Mouse (Mus musculus) G1E (cell line): ENCODE results near the gene Lcp1. TPM values are rescaled to one million over a fixed set of nuclear protein-coding genes. Genes with fewer than 3 reads are reported as not detected.

Experiments
- ATAC-seq: 2 replicates; pipeline ENCODE4 v1.8.0; 2016; ENCODE audit warnings: mild to moderate bottlenecking; ENCODE audit not compliant: insufficient number of reproducible peaks, poor library complexity, low FRiP score, severe bottlenecking; ENCODE audit errors: extremely low read depth
- DNase-seq: peaks from one replicate; pipeline ENCODE4 v3.0.0; 2012; ENCODE audit warnings: low spot score
- H3K27me3 ChIP-seq: 2 replicates; pipeline ENCODE4 v1.6.1; 2012; ENCODE audit warnings: mild to moderate bottlenecking, low read length, inconsistent platforms; ENCODE audit not compliant: insufficient read depth
- H3K36me3 ChIP-seq: replicated peaks from 2 replicates; pipeline ENCODE3; 2012; ENCODE audit warnings: mild to moderate bottlenecking, inconsistent platforms
- H3K4me1 ChIP-seq: 2 replicates; pipeline ENCODE4 v1.6.1; 2012; ENCODE audit warnings: low read depth, low read length, inconsistent platforms, mixed read lengths; ENCODE audit not compliant: insufficient read depth
- H3K4me3 ChIP-seq: 2 replicates; pipeline ENCODE4 v1.5.1; 2012; ENCODE audit warnings: low read depth, mild to moderate bottlenecking, inconsistent platforms, low read length, moderate library complexity, mixed read lengths
- H3K9me3 ChIP-seq: replicated peaks from 2 replicates; pipeline ENCODE4 v1.6.1; 2012; ENCODE audit warnings: inconsistent platforms
- CTCF ChIP-seq: IDR thresholded peaks from 2 replicates; pipeline ENCODE4 v1.5.1; 2012; ENCODE audit warnings: low read depth, low read length, inconsistent platforms, mixed read lengths
- GATA1 ChIP-seq: IDR thresholded peaks from 2 replicates; pipeline ENCODE4 v1.6.1; 2012; ENCODE audit warnings: borderline replicate concordance, low read length, inconsistent platforms, mixed read lengths
- GATA2 ChIP-seq: IDR thresholded peaks from 2 replicates; pipeline ENCODE4 v1.6.1; 2012; ENCODE audit warnings: low read depth, low read length, inconsistent platforms, borderline replicate concordance
- POLR2AphosphoS5 ChIP-seq: IDR thresholded peaks from 2 replicates; pipeline ENCODE4 v1.6.1; 2012; ENCODE audit warnings: low read depth, low read length, inconsistent platforms; ENCODE audit not compliant: insufficient replicate concordance
- TAL1 ChIP-seq: conservative IDR thresholded peaks from 2 replicates; pipeline ENCODE4 v1.6.1; 2012; ENCODE audit warnings: low read depth, low read length, inconsistent platforms, mixed read lengths
- polyA plus RNA-seq: library from polyadenylated mRNA; stranded (reverse); fragments of >175 nt; gene quantifications from 2 replicates; pipeline ENCODE4 v1.2.3, GENCODE M21; 2012
- total RNA-seq, 2 experiments: library from RNA; stranded (forward) in 1 of 2; stranded (reverse) in 1 of 2; fragments of 200-1000 nt in 1 of 2; fragments of >200 nt in 1 of 2; fragmentation: Nextera tagmentation in 1 of 2; gene quantifications; 2 replicates each; pipeline ENCODE4 v1.2.3; 2014 to 2017

Lcp1 gene
- total and polyA plus RNA-seq, 3 experiments, result 0.55 to 23.4 (median 2.3) TPM

- no peak for ATAC-seq
- H3K27me3 ChIP-seq, result no peaks in the 10 kb centered on the region
- H3K4me3 ChIP-seq, result no peak overlapping the region
- no peak for DNase-seq
- peaks cover under 1% of the 10 kb centered on the region; the same call in 1 of the 2 replicates for H3K4me1 ChIP-seq
- no peaks in the 10 kb centered on the region for H3K9me3 ChIP-seq
- no peak for TF ChIP-seq GATA1
- no peak for TF ChIP-seq TAL1
- TF ChIP-seq CTCF, result no peak
- no peak for TF ChIP-seq POLR2AphosphoS5
- TF ChIP-seq GATA2, result no peak
- H3K36me3 ChIP-seq, result no peaks in the 10 kb centered on the region
Measured at GRCm38 (mm10) chr14:75192427-75192826, 61.5 kb downstream of the Lcp1 start.

- ATAC-seq (no peak), DNase-seq (no peak)
- TF ChIP-seq GATA2 (no peak), CTCF (no peak), POLR2AphosphoS5 (no peak)
- H3K4me1 ChIP-seq, result peaks cover 5% of the 10 kb centered on the region
- no peak overlapping the region for H3K4me3 ChIP-seq
- no peaks in the 10 kb centered on the region for H3K9me3 ChIP-seq
- no peaks in the 10 kb centered on the region for H3K27me3 ChIP-seq
- H3K36me3 ChIP-seq, result no peaks in the 10 kb centered on the region
Measured at GRCm38 (mm10) chr14:75192858-75193257, 62.0 kb downstream of the Lcp1 start.

- H3K36me3 ChIP-seq, result no peaks in the 10 kb centered on the region
- H3K4me1 ChIP-seq, result peaks cover 6% of the 10 kb centered on the region
- TF ChIP-seq CTCF (no peak), POLR2AphosphoS5 (no peak), GATA2 (no peak), TAL1 (no peak), GATA1 (no peak)
- ATAC-seq (no peak), DNase-seq (no peak)
- H3K9me3 ChIP-seq, result no peaks in the 10 kb centered on the region
- no peaks in the 10 kb centered on the region for H3K27me3 ChIP-seq
- H3K4me3 ChIP-seq, result no peak overlapping the region
Measured at GRCm38 (mm10) chr14:75195530-75195929, 64.6 kb downstream of the Lcp1 start.

- Histone ChIP-seq H3K27me3 (no peaks in the 10 kb centered on the region), H3K36me3 (no peaks in the 10 kb centered on the region), H3K9me3 (no peaks in the 10 kb centered on the region), H3K4me3 (no peak overlapping the region), H3K4me1 (peaks cover 6% of the 10 kb centered on the region)
- ATAC-seq (no peak), DNase-seq (peak; percentile 25)
- TF ChIP-seq GATA1 (no peak), CTCF (peak; percentile 57)
Measured at GRCm38 (mm10) chr14:75197027-75197426, 66.1 kb downstream of the Lcp1 start.

DNA sequence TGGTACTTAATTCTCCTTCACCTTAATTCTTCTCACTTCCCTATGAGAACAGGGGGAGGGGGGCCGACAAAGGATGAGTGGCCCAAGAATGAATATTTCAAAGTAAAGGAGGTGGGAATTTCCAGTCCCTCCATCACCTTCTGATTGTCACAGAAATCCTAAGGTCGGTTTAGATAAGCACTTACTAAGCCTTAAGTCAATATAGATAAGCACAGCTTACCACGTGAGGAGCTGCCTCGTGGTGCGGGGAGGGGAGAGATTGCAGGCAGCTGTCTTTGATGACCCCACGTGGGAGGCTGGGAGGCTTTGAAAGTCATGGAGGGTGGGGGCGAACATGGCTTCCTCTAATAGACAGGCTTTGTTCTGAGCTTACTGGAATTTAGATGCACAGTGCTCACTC is 66.8 kb downstream of the Lcp1 start:
- TF ChIP-seq POLR2AphosphoS5 (no peak), CTCF (no peak), GATA1 (no peak), GATA2 (no peak)
- DNase-seq, result no peak

DNA sequence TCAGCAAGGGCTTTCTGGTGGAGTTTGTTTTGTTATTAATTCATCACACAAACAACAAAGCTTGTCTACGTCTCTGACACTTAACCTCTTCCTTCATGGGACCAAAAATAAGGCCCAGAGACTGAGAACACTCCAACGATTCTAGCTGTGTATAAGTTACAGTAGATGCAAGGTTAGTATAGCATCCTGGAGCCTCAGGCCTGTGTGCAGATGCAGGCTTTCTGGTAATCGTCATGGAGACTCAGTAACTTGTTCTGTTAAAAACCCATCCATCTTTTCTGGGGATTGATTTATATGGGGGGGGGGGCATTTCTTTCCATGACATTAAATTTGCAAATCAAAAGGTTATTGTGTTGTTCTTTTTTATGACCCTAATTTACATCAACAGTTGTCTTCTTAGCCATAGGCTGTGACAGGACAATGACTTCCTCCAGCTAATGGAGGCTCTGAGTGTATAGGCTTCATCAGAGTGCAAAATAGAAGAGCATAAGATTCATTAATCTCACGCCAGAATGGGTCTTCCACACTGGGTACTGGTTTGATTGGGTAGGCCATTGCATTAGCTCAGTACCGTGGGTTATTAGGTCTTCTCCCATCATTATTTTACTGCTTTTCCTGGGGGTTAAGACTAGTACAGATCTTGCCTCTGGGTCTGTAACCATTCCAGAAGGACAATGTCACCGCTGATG is 74.6 kb downstream of the Lcp1 start:
- ATAC-seq, result no peak
- Histone ChIP-seq H3K27me3 (no peaks in the 10 kb centered on the region), H3K36me3 (no peaks in the 10 kb centered on the region), H3K9me3 (no peaks in the 10 kb centered on the region), H3K4me1 (no peaks in the 10 kb centered on the region), H3K4me3 (no peak overlapping the region)
- DNase-seq, result no peak
- TF ChIP-seq POLR2AphosphoS5 (no peak), TAL1 (no peak), CTCF (no peak), GATA1 (no peak), GATA2 (no peak)

More for the DNA sequence above, 66.8 kb downstream of the Lcp1 start:
- peak; percentile 87 for ATAC-seq
- Histone ChIP-seq H3K4me1 (peaks cover 6% of the 10 kb centered on the region), H3K36me3 (no peaks in the 10 kb centered on the region), H3K27me3 (no peaks in the 10 kb centered on the region), H3K4me3 (no peak overlapping the region), H3K9me3 (no peaks in the 10 kb centered on the region)
